Mouse (Mus musculus) neural tube, embryonic 10.5 days (tissue): ENCODE data around the gene Sorcs2.

Source experiments
- DNase-seq: peaks from one replicate; pipeline ENCODE4 v3.0.0-alpha.2; 2017; ENCODE audit warnings: low spot score; ENCODE audit errors: extremely low spot score

The Sorcs2 gene

GRCm38 (mm10) chr5:36075172-36076074 lies 322.5 kb downstream of the Sorcs2 start:
- no peak for DNase-seq

GRCm38 (mm10) chr5:36069503-36070360 lies 328.2 kb downstream of the Sorcs2 start:
- peak; percentile 21 for DNase-seq

- no peak for DNase-seq
Measured at GRCm38 (mm10) chr5:36067651-36068181, 330.2 kb downstream of the Sorcs2 start.

GRCm38 (mm10) chr5:36057804-36058322 lies 340.1 kb downstream of the Sorcs2 start:
- DNase-seq: no peak

GRCm38 (mm10) chr5:36056921-36057320 lies 341.0 kb downstream of the Sorcs2 start:
- no peak for DNase-seq

- no peak for DNase-seq
Measured at GRCm38 (mm10) chr5:36055876-36056275, 342.1 kb downstream of the Sorcs2 start.

GRCm38 (mm10) chr5:36054498-36054897 lies 343.4 kb downstream of the Sorcs2 start:
- DNase-seq: no peak

- DNase-seq: no peak
Measured at GRCm38 (mm10) chr5:36043154-36043553, 354.8 kb downstream of the Sorcs2 start.

- DNase-seq: no peak
Measured at GRCm38 (mm10) chr5:36041756-36042155, 356.2 kb downstream of the Sorcs2 start.

GRCm38 (mm10) chr5:36041236-36041562 lies 356.7 kb downstream of the Sorcs2 start:
- no peak for DNase-seq

- no peak for DNase-seq
Measured at GRCm38 (mm10) chr5:36040398-36041235, 357.3 kb downstream of the Sorcs2 start.

- DNase-seq: no peak
Measured at GRCm38 (mm10) chr5:36039596-36039995, 358.3 kb downstream of the Sorcs2 start.

- peak; percentile 72 for DNase-seq
Measured at GRCm38 (mm10) chr5:36033531-36034426, 364.2 kb downstream of the Sorcs2 start.

GRCm38 (mm10) chr5:36025076-36025475 lies 372.9 kb downstream of the Sorcs2 start:
- DNase-seq: no peak

GRCm38 (mm10) chr5:36024003-36024685 lies 373.8 kb downstream of the Sorcs2 start:
- DNase-seq: no peak

GRCm38 (mm10) chr5:36022361-36022760 lies 375.6 kb downstream of the Sorcs2 start:
- DNase-seq: no peak

GRCm38 (mm10) chr5:36021091-36021490 lies 376.8 kb downstream of the Sorcs2 start:
- no peak for DNase-seq

- DNase-seq: peak; percentile 25
Measured at GRCm38 (mm10) chr5:36018366-36018765, 379.6 kb downstream of the Sorcs2 start.

GRCm38 (mm10) chr5:36009405-36009804 lies 388.5 kb downstream of the Sorcs2 start:
- DNase-seq: no peak
